Mouse (Mus musculus) MEL (cell line): Measurements from ENCODE around the gene Ugt1a1. TPM values are rescaled to one million over a fixed set of nuclear protein-coding genes. Genes with fewer than 3 reads are reported as not detected.

Experiments used
- DNase-seq: peaks from one replicate; pipeline ENCODE4 v3.0.0; 2011; ENCODE audit warnings: low read depth, low spot score
- H3K27ac ChIP-seq: 2 replicates; pipeline ENCODE4 v1.5.1; 2012; ENCODE audit warnings: low read depth, mild to moderate bottlenecking, control low read depth, low read length, moderate library complexity; ENCODE audit not compliant: control insufficient read depth
- H3K27me3 ChIP-seq, 2 experiments: fragments of 150-350 bp in 1 of 2; sonication (generic) in 1 of 2; 2 replicates each; pipeline ENCODE4 v1.6.1; 2012; ENCODE audit warnings: low read length in 2 of 2, mild to moderate bottlenecking in 2 of 2, improper control_type of control experiment in 1 of 2, moderate library complexity in 1 of 2; ENCODE audit not compliant: insufficient read depth in 2 of 2, control insufficient read depth in 1 of 2
- H3K36me3 ChIP-seq, 2 experiments: 2 replicates each; pipeline ENCODE4 v1.6.1; 2012 to 2014; ENCODE audit warnings: low read length in 2 of 2, improper control_type of control experiment in 1 of 2, inconsistent platforms in 1 of 2, mild to moderate bottlenecking in 1 of 2; ENCODE audit not compliant: insufficient read depth in 2 of 2, control insufficient read depth in 1 of 2
- H3K4me1 ChIP-seq, 2 experiments: fragments of 150-350 bp in 1 of 2; sonication (generic) in 1 of 2; 2 replicates each; pipeline ENCODE4 v1.6.1; 2012; ENCODE audit warnings: low read length in 2 of 2, improper control_type of control experiment in 1 of 2, mild to moderate bottlenecking in 1 of 2; ENCODE audit not compliant: insufficient read depth in 2 of 2, control insufficient read depth in 1 of 2
- H3K4me3 ChIP-seq, 2 experiments: fragments of 150-350 bp in 1 of 2; sonication (generic) in 1 of 2; 2 replicates each; pipeline ENCODE4 v1.5.1; 2012; ENCODE audit warnings: low read depth in 2 of 2, low read length in 2 of 2, mild to moderate bottlenecking in 2 of 2, moderate library complexity in 2 of 2, control low read depth in 1 of 2, improper control_type of control experiment in 1 of 2; ENCODE audit not compliant: control insufficient read depth in 1 of 2, insufficient read depth in 1 of 2
- H3K79me2 ChIP-seq: 2 replicates; pipeline ENCODE4 v1.6.1; 2012; ENCODE audit warnings: mild to moderate bottlenecking, low read length, moderate library complexity; ENCODE audit not compliant: control insufficient read depth, poor library complexity, insufficient read depth
- H3K9ac ChIP-seq: 2 replicates; pipeline ENCODE4 v1.6.1; 2012; ENCODE audit warnings: low read depth, mild to moderate bottlenecking, control low read depth, low read length, moderate library complexity; ENCODE audit not compliant: control insufficient read depth, poor library complexity, severe bottlenecking
- H3K9me3 ChIP-seq: fragments of 150-350 bp; sonication (generic); replicated peaks from 2 replicates; pipeline ENCODE4 v1.6.1; 2012; ENCODE audit warnings: mild to moderate bottlenecking, low read length, improper control_type of control experiment, moderate library complexity; ENCODE audit not compliant: insufficient read depth
- CHD2 ChIP-seq: IDR thresholded peaks from 2 replicates; pipeline ENCODE4 v1.6.1; 2011; ENCODE audit warnings: low read length, improper control_type of control experiment
- E2F4 ChIP-seq: IDR thresholded peaks from 2 replicates; pipeline ENCODE4 v1.6.1; 2011; ENCODE audit warnings: low read depth, low read length, improper control_type of control experiment, borderline replicate concordance
- ELF1 ChIP-seq: IDR thresholded peaks from 2 replicates; pipeline ENCODE4 v1.6.1; 2014; ENCODE audit warnings: low read depth, mild to moderate bottlenecking, inconsistent platforms, low read length, improper control_type of control experiment, moderate library complexity
- ETS1 ChIP-seq: IDR thresholded peaks from 2 replicates; pipeline ENCODE4 v1.6.1; 2012; ENCODE audit warnings: low read depth, mild to moderate bottlenecking, inconsistent platforms, low read length, improper control_type of control experiment, moderate library complexity
- GATA1 ChIP-seq: IDR thresholded peaks from 2 replicates; pipeline ENCODE4 v1.6.1; 2011; ENCODE audit warnings: low read depth, low read length, improper control_type of control experiment
- HCFC1 ChIP-seq: IDR thresholded peaks from 2 replicates; pipeline ENCODE4 v1.6.1; 2012; ENCODE audit warnings: low read depth, mild to moderate bottlenecking, inconsistent platforms, low read length, improper control_type of control experiment, moderate library complexity
- KAT2A ChIP-seq: conservative IDR thresholded peaks from 2 replicates; pipeline ENCODE4 v1.6.1; 2012; ENCODE audit warnings: low read depth, low read length, improper control_type of control experiment, inconsistent platforms
- MAX ChIP-seq: IDR thresholded peaks from 2 replicates; pipeline ENCODE4 v1.6.1; 2011; ENCODE audit warnings: low read length, improper control_type of control experiment
- MAZ ChIP-seq: IDR thresholded peaks from 2 replicates; pipeline ENCODE4 v1.6.1; 2012; ENCODE audit warnings: low read depth, mild to moderate bottlenecking, inconsistent platforms, low read length, improper control_type of control experiment
- MEF2A ChIP-seq: IDR thresholded peaks from 2 replicates; pipeline ENCODE4 v1.6.1; 2014; ENCODE audit warnings: low read depth, mild to moderate bottlenecking, inconsistent platforms, low read length, improper control_type of control experiment; ENCODE audit not compliant: poor library complexity, insufficient replicate concordance, severe bottlenecking; ENCODE audit errors: extremely low read depth
- MXI1 ChIP-seq: IDR thresholded peaks from 2 replicates; pipeline ENCODE4 v1.6.1; 2011; ENCODE audit warnings: mild to moderate bottlenecking, low read depth, low read length, improper control_type of control experiment
- MYB ChIP-seq: IDR thresholded peaks from 2 replicates; pipeline ENCODE4 v1.6.1; 2011; ENCODE audit warnings: mild to moderate bottlenecking, low read depth, low read length, improper control_type of control experiment
- POLR2A ChIP-seq, 2 experiments: IDR thresholded peaks; 2 replicates each; pipeline ENCODE4 v1.6.1; 2011 to 2012; ENCODE audit warnings: low read length in 2 of 2, mild to moderate bottlenecking in 2 of 2, control low read depth in 1 of 2, improper control_type of control experiment in 1 of 2, low read depth in 1 of 2, moderate library complexity in 1 of 2; ENCODE audit not compliant: control insufficient read depth in 1 of 2, insufficient read depth in 1 of 2, poor library complexity in 1 of 2
- SIN3A ChIP-seq: IDR thresholded peaks from 2 replicates; pipeline ENCODE4 v1.6.1; 2012; ENCODE audit warnings: low read length, improper control_type of control experiment, inconsistent platforms
- TAL1 ChIP-seq: IDR thresholded peaks from 2 replicates; pipeline ENCODE4 v1.6.1; 2012; ENCODE audit warnings: mild to moderate bottlenecking, inconsistent platforms, low read length, moderate library complexity, mixed read lengths
- TCF12 ChIP-seq: IDR thresholded peaks from 2 replicates; pipeline ENCODE4 v1.6.1; 2014; ENCODE audit warnings: low read depth, mild to moderate bottlenecking, inconsistent platforms, low read length, improper control_type of control experiment, moderate library complexity
- USF1 ChIP-seq: IDR thresholded peaks from 2 replicates; pipeline ENCODE4 v1.6.1; 2014; ENCODE audit warnings: low read depth, mild to moderate bottlenecking, inconsistent platforms, low read length, improper control_type of control experiment, moderate library complexity
- USF2 ChIP-seq, 2 experiments: IDR thresholded peaks; 2 replicates each; pipeline ENCODE4 v1.6.1; 2011 to 2012; ENCODE audit warnings: improper control_type of control experiment in 2 of 2, low read length in 2 of 2, borderline replicate concordance in 1 of 2, inconsistent platforms in 1 of 2, low read depth in 1 of 2, mild to moderate bottlenecking in 1 of 2; ENCODE audit not compliant: insufficient read depth in 1 of 2
- ZC3H11A ChIP-seq: IDR thresholded peaks from 2 replicates; pipeline ENCODE4 v1.6.1; 2012; ENCODE audit warnings: low read depth, mild to moderate bottlenecking, inconsistent platforms, low read length, improper control_type of control experiment
- ZMIZ1 ChIP-seq: IDR thresholded peaks from 2 replicates; pipeline ENCODE4 v1.6.1; 2012; ENCODE audit warnings: low read depth, mild to moderate bottlenecking, inconsistent platforms, low read length, improper control_type of control experiment, moderate library complexity
- polyA plus RNA-seq, 2 experiments: library from polyadenylated mRNA; stranded (reverse) in 1 of 2; unstranded in 1 of 2; fragments of >175 nt in 1 of 2; fragments of >200 nt in 1 of 2; gene quantifications; 2 replicates each; pipeline versions ENCODE4 v1.2.1 to v1.2.4; 2012; ENCODE audit warnings: low replicate concordance in 2 of 2, low read depth in 1 of 2; ENCODE audit not compliant: insufficient read length in 2 of 2, insufficient read depth in 1 of 2, missing spikeins in 1 of 2
- total RNA-seq: library from RNA; depleted of rRNA; stranded (reverse); fragments of 300-350 nt; gene quantifications from 2 replicates; pipeline ENCODE4 v1.2.3, GENCODE M21; 2012

The Ugt1a1 gene
- total and polyA plus RNA-seq, 3 experiments, result not detected

- H3K36me3 ChIP-seq, result no peaks in the 10 kb centered on the region
- no peaks in the 10 kb centered on the region for H3K9me3 ChIP-seq
- no peak overlapping the region for H3K4me3 ChIP-seq
- DNase-seq, result no peak
- no peak for TF ChIP-seq CHD2
- TF ChIP-seq ZC3H11A, result no peak
- no peak for TF ChIP-seq MAZ
- TF ChIP-seq TAL1, result 0 out of 2 replicates have a peak, but pooled peaks have one; percentile 1
- no peak for TF ChIP-seq E2F4
- TF ChIP-seq MXI1, result no peak
- no peaks in the 10 kb centered on the region for H3K79me2 ChIP-seq
- H3K4me1 ChIP-seq, result no peaks in the 10 kb centered on the region
- H3K27ac ChIP-seq, result no peak overlapping the region
- H3K27me3 ChIP-seq, result no peaks in the 10 kb centered on the region
- H3K9ac ChIP-seq, result no peak overlapping the region
Measured at GRCm38 (mm10) chr1:88229986-88230385, 18.2 kb downstream of the Ugt1a1 start.

GRCm38 (mm10) chr1:88230421-88230820, 18.7 kb downstream of the Ugt1a1 start:
- Histone ChIP-seq H3K79me2 (no peaks in the 10 kb centered on the region), H3K36me3 (no peaks in the 10 kb centered on the region), H3K4me3 (no peak overlapping the region), H3K9ac (no peak overlapping the region), H3K4me1 (no peaks in the 10 kb centered on the region), H3K27ac (no peak overlapping the region), H3K27me3 (no peaks in the 10 kb centered on the region), H3K9me3 (no peaks in the 10 kb centered on the region)
- no peak for DNase-seq
- no peak for TF ChIP-seq ZMIZ1
- no peak for TF ChIP-seq MAX
- no peak for TF ChIP-seq HCFC1
- no peak for TF ChIP-seq MYB
- TF ChIP-seq CHD2, result no peak
- TF ChIP-seq POLR2A (IDR thresholded peaks at IDR 0.05; ENCODE audit: control insufficient read depth in 1 of 2, insufficient read depth in 1 of 2, low read depth in 1 of 2, low read length in 2 of 2, poor library complexity in 1 of 2), result no peak

GRCm38 (mm10) chr1:88230981-88231802, 19.4 kb downstream of the Ugt1a1 start:
- DNase-seq, result no peak
- Histone ChIP-seq H3K9me3 (no peaks in the 10 kb centered on the region), H3K79me2 (no peaks in the 10 kb centered on the region), H3K4me1 (no peaks in the 10 kb centered on the region), H3K36me3 (no peaks in the 10 kb centered on the region), H3K9ac (no peak overlapping the region), H3K27ac (no peak overlapping the region), H3K4me3 (no peak overlapping the region), H3K27me3 (no peaks in the 10 kb centered on the region)
- TF ChIP-seq GATA1 (no peak), TCF12 (no peak), USF1 (no peak), ZMIZ1 (no peak), KAT2A (no peak), POLR2A (IDR thresholded peaks at IDR 0.05; ENCODE audit: control insufficient read depth in 1 of 2, insufficient read depth in 1 of 2, low read depth in 1 of 2, low read length in 2 of 2, poor library complexity in 1 of 2) (no peak), ELF1 (no peak), MXI1 (no peak), MEF2A (no peak), ZC3H11A (no peak), USF2 (IDR thresholded peaks at IDR 0.05; ENCODE audit: borderline replicate concordance in 1 of 2, insufficient read depth in 1 of 2, low read depth in 1 of 2, low read length in 2 of 2) (no peak), SIN3A (no peak), ETS1 (no peak), CHD2 (no peak)
